Mouse (Mus musculus): ENCODE data around the gene Slc6a11. TPM values are rescaled to one million over a fixed set of nuclear protein-coding genes. Genes with fewer than 3 reads are reported as not detected.

Gene Slc6a11
- polyA plus RNA-seq, 1 experiment from 2014 or later: 0.17 TPM

- H3K4me1 ChIP-seq: no peaks in the 10 kb centered on the region
- H3K27ac ChIP-seq: no peak overlapping the region
- H3K27me3 ChIP-seq: peaks cover 3% of the 10 kb centered on the region; the same call in 1 of the 2 replicates
- no peak overlapping the region for H3K4me2 ChIP-seq
- no peak for ATAC-seq (replicated peaks; ENCODE audit: low FRiP score)
- H3K9ac ChIP-seq: no peak overlapping the region
- 74% methylated on average over 11 of the region's 11 CpGs for WGBS
- no peaks in the 10 kb centered on the region for H3K9me3 ChIP-seq (replicated peaks)
- no peaks in the 10 kb centered on the region for H3K36me3 ChIP-seq
- H3K4me3 ChIP-seq (replicated peaks): no peak overlapping the region
These were observed 114.6 kb downstream of the Slc6a11 start for GRCm38 (mm10) chr6:114245665-114246064.

DNA sequence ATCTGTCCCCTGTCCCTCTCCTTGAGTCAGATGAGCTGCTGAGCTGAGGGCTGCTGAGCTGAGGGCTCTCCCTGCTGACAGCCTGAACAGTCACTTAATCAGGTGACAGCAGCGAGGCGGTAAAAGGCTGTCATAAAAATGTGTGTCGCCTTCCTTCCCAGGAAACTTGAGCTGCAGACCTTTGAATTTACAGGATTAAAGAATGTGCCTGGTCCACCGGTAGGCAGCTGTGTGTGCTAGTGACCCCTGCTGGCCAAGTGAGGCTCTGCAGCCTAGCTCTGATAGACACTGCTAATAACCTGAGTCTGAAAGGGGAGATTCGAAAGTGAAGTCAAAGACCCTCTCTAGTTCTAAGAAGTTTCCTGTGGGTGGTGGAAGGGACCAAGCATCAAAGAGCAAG is 119.3 kb downstream of the Slc6a11 start:
- H3K36me3 ChIP-seq: no peaks in the 10 kb centered on the region
- no peak overlapping the region for H3K4me3 ChIP-seq (replicated peaks)
- peaks cover 7% of the 10 kb centered on the region for H3K27me3 ChIP-seq
- H3K27ac ChIP-seq: no peak overlapping the region
- H3K9ac ChIP-seq: no peak overlapping the region
- ATAC-seq (replicated peaks; ENCODE audit: low FRiP score): no peak
- WGBS: 6% methylated on average over 5 of the region's 5 CpGs
- no peaks in the 10 kb centered on the region for H3K9me3 ChIP-seq (replicated peaks)
- no peak overlapping the region for H3K4me2 ChIP-seq
- no peaks in the 10 kb centered on the region for H3K4me1 ChIP-seq

GRCm38 (mm10) chr6:114254927-114255326 is 123.9 kb downstream of the Slc6a11 start:
- H3K4me1 ChIP-seq: no peaks in the 10 kb centered on the region
- no peak overlapping the region for H3K4me3 ChIP-seq (replicated peaks)
- H3K36me3 ChIP-seq: no peaks in the 10 kb centered on the region
- no peak for ATAC-seq (replicated peaks; ENCODE audit: low FRiP score)
- H3K27me3 ChIP-seq: peaks cover 11% of the 10 kb centered on the region
- H3K9ac ChIP-seq: no peak overlapping the region
- no peak overlapping the region for H3K4me2 ChIP-seq
- no peak overlapping the region for H3K27ac ChIP-seq
- no peaks in the 10 kb centered on the region for H3K9me3 ChIP-seq (replicated peaks)
- WGBS: 55% methylated on average over 14 of the region's 14 CpGs

GRCm38 (mm10) chr6:114257762-114258361 is 126.8 kb downstream of the Slc6a11 start:
- WGBS: 80% methylated on average over 1 of the region's 1 CpGs
- H3K9me3 ChIP-seq (replicated peaks): no peaks in the 10 kb centered on the region
- H3K4me3 ChIP-seq (replicated peaks): no peak overlapping the region
- H3K4me1 ChIP-seq: no peaks in the 10 kb centered on the region
- ATAC-seq (replicated peaks; ENCODE audit: low FRiP score): no peak
- no peaks in the 10 kb centered on the region for H3K36me3 ChIP-seq
- no peak overlapping the region for H3K27ac ChIP-seq
- no peak overlapping the region for H3K4me2 ChIP-seq
- no peak overlapping the region for H3K9ac ChIP-seq
- peaks cover 8% of the 10 kb centered on the region for H3K27me3 ChIP-seq

DNA sequence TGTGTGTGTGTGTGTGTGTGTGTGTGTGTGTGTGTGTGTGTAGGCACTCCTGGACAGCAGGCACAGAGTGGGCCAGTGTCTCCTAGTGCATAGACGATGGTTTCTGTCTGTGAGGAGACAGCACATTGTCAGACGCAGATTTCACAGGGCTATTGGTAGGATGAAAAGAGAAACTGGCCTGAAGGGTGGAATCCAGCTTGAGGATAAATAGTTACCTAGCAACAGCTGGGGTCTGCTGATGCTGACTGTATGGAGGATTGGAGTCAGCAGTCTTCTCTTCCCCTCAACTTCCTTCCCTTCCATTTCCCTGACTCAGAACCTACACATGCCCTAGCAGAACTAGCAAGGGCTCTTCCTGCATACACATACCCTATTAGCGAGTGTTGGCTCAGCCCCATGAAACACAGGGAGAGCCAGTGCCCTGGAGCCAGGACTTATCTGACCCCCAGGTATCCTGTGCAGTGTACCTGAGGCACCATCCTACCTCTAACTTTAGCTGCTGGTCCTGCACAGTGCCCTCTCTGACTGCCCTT is 127.7 kb downstream of the Slc6a11 start:
- no peaks in the 10 kb centered on the region for H3K36me3 ChIP-seq
- no peak for ATAC-seq (replicated peaks; ENCODE audit: low FRiP score)
- H3K4me1 ChIP-seq: no peaks in the 10 kb centered on the region
- H3K27me3 ChIP-seq: peaks cover 12% of the 10 kb centered on the region
- no peak overlapping the region for H3K9ac ChIP-seq
- no peaks in the 10 kb centered on the region for H3K9me3 ChIP-seq (replicated peaks)
- no peak overlapping the region for H3K4me3 ChIP-seq (replicated peaks)
- no peak overlapping the region for H3K4me2 ChIP-seq
- no peak overlapping the region for H3K27ac ChIP-seq
- 58% methylated on average over 3 of the region's 3 CpGs for WGBS

GRCm38 (mm10) chr6:114261609-114262008 is 130.6 kb downstream of the Slc6a11 start:
- no peaks in the 10 kb centered on the region for H3K9me3 ChIP-seq (replicated peaks)
- peaks cover 29% of the 10 kb centered on the region for H3K27me3 ChIP-seq
- no peak overlapping the region for H3K4me2 ChIP-seq
- no peak overlapping the region for H3K27ac ChIP-seq
- WGBS: 64% methylated on average over 6 of the region's 6 CpGs
- ATAC-seq (replicated peaks; ENCODE audit: low FRiP score): no peak
- no peak overlapping the region for H3K4me3 ChIP-seq (replicated peaks)
- no peak overlapping the region for H3K9ac ChIP-seq
- no peaks in the 10 kb centered on the region for H3K4me1 ChIP-seq
- no peaks in the 10 kb centered on the region for H3K36me3 ChIP-seq

DNA sequence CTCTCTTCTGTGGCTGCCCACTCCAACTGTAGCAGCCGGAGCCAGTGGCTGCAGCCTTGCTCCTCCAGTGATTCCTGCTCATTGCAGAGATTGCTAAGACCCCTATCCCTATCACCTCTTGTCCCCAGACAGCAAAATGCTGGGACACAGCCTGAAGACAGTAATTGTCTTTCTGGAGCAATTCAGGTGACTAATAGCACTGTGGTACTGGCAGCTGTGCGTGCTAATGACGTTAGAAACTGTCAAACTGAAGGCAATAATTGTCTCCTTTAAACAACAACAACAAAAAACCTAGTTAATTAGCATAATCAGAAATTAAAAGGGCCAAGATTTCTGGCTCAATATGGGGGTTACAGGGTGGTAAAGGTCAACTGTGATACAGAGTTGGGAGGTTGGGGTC is 133.0 kb downstream of the Slc6a11 start:
- no peak overlapping the region for H3K4me3 ChIP-seq (replicated peaks)
- no peak for ATAC-seq (replicated peaks; ENCODE audit: low FRiP score)
- H3K9ac ChIP-seq: no peak overlapping the region
- no peaks in the 10 kb centered on the region for H3K4me1 ChIP-seq
- H3K36me3 ChIP-seq: no peaks in the 10 kb centered on the region
- no peak overlapping the region for H3K4me2 ChIP-seq
- no peak overlapping the region for H3K27ac ChIP-seq
- peaks cover 36% of the 10 kb centered on the region for H3K27me3 ChIP-seq
- 40% methylated on average over 3 of the region's 3 CpGs for WGBS
- H3K9me3 ChIP-seq (replicated peaks): no peaks in the 10 kb centered on the region

DNA sequence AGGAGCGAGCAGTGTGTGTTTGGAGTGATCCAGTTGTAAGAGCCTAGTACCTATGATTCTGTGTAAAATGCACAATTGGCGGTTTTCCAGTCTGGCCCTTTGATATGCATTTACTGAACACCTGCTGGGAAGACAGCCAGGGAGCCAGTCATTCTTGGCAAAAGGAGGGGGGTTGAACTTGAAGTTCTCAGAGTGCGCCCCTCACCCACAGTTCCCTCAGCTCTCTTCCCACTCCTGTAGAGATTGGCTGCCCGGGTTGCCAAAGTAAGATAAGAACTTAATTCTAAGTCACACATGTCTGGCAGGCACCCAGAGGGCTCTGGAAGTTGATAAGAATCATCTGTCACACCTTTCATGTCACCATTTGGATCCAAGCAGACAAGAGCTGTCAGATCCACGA is 133.4 kb downstream of the Slc6a11 start:
- 57% methylated on average over 5 of the region's 5 CpGs for WGBS
- no peak for ATAC-seq (replicated peaks; ENCODE audit: low FRiP score)

GRCm38 (mm10) chr6:114266273-114266672 is 135.2 kb downstream of the Slc6a11 start:
- Histone ChIP-seq H3K4me1 (no peaks in the 10 kb centered on the region), H3K36me3 (no peaks in the 10 kb centered on the region), H3K27ac (no peak overlapping the region), H3K9ac (no peak overlapping the region), H3K27me3 (peaks cover 42% of the 10 kb centered on the region), H3K4me2 (no peak overlapping the region), H3K4me3 (replicated peaks) (no peak overlapping the region), H3K9me3 (replicated peaks) (no peaks in the 10 kb centered on the region)
- ATAC-seq (replicated peaks; ENCODE audit: low FRiP score): no peak

More for the DNA sequence above, 133.4 kb downstream of the Slc6a11 start:
- no peak overlapping the region for H3K4me3 ChIP-seq (replicated peaks)
- H3K36me3 ChIP-seq: no peaks in the 10 kb centered on the region
- peaks cover 36% of the 10 kb centered on the region for H3K27me3 ChIP-seq
- no peaks in the 10 kb centered on the region for H3K9me3 ChIP-seq (replicated peaks)
- no peak overlapping the region for H3K9ac ChIP-seq
- no peaks in the 10 kb centered on the region for H3K4me1 ChIP-seq
- no peak overlapping the region for H3K4me2 ChIP-seq
- no peak overlapping the region for H3K27ac ChIP-seq

DNA sequence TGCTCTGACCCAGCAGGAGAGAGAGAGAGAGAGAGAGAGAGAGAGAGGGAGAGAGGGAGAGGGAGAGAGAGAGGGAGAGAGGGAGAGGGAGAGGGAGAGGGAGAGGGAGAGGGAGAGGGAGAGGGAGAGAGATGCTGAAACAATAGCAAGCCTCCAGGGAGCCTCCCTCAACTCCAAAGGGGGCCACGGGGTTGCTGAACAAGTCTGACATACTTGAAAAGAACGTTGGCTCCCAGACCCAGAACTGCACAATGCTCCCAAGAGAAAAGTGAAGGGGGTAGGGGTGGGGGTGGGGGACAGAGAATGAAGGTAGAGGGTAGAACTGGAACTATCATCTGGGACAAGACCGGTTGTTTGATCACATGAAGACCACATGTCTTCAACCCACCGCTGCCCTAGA is 136.9 kb downstream of the Slc6a11 start:
- H3K4me2 ChIP-seq: no peak overlapping the region
- no peak overlapping the region for H3K9ac ChIP-seq
- WGBS: 44% methylated on average over 4 of the region's 4 CpGs
- H3K4me3 ChIP-seq (replicated peaks): no peak overlapping the region
- ATAC-seq (replicated peaks; ENCODE audit: low FRiP score): no peak
- no peaks in the 10 kb centered on the region for H3K4me1 ChIP-seq
- peaks cover 46% of the 10 kb centered on the region; the same call in 1 of the 2 replicates for H3K27me3 ChIP-seq
- no peaks in the 10 kb centered on the region for H3K36me3 ChIP-seq
- no peak overlapping the region for H3K27ac ChIP-seq
- H3K9me3 ChIP-seq (replicated peaks): no peaks in the 10 kb centered on the region

- H3K4me3 ChIP-seq (replicated peaks): no peak overlapping the region
- H3K27me3 ChIP-seq: peaks cover 53% of the 10 kb centered on the region; the same call in 1 of the 2 replicates
- ATAC-seq (replicated peaks; ENCODE audit: low FRiP score): no peak
- no peak overlapping the region for H3K27ac ChIP-seq
- H3K4me1 ChIP-seq: no peaks in the 10 kb centered on the region
- H3K9me3 ChIP-seq (replicated peaks): no peaks in the 10 kb centered on the region
- H3K36me3 ChIP-seq: no peaks in the 10 kb centered on the region
- 80% methylated on average over 2 of the region's 2 CpGs for WGBS
- no peak overlapping the region for H3K4me2 ChIP-seq
- H3K9ac ChIP-seq: no peak overlapping the region
These were observed 138.5 kb downstream of the Slc6a11 start for GRCm38 (mm10) chr6:114269589-114269988.

GRCm38 (mm10) chr6:114270799-114271198 is 139.8 kb downstream of the Slc6a11 start:
- no peak for ATAC-seq (replicated peaks; ENCODE audit: low FRiP score)
- H3K27me3 ChIP-seq: peaks cover 46% of the 10 kb centered on the region; the same call in 1 of the 2 replicates
- WGBS: 36% methylated on average over 5 of the region's 5 CpGs

GRCm38 (mm10) chr6:114272279-114272678 is 141.2 kb downstream of the Slc6a11 start:
- Histone ChIP-seq H3K9ac (no peak overlapping the region), H3K27me3 (peaks cover 35% of the 10 kb centered on the region; the same call in 1 of the 2 replicates), H3K4me2 (no peak overlapping the region), H3K9me3 (replicated peaks) (no peaks in the 10 kb centered on the region), H3K4me3 (replicated peaks) (no peak overlapping the region), H3K27ac (no peak overlapping the region), H3K4me1 (no peaks in the 10 kb centered on the region), H3K36me3 (no peaks in the 10 kb centered on the region)
- 72% methylated on average over 15 of the region's 15 CpGs for WGBS
- no peak for ATAC-seq (replicated peaks; ENCODE audit: low FRiP score)

More at GRCm38 (mm10) chr6:114270799-114271198, 139.8 kb downstream of the Slc6a11 start:
- H3K4me2 ChIP-seq: no peak overlapping the region
- H3K4me1 ChIP-seq: no peaks in the 10 kb centered on the region
- no peaks in the 10 kb centered on the region for H3K36me3 ChIP-seq
- H3K4me3 ChIP-seq (replicated peaks): no peak overlapping the region
- H3K9me3 ChIP-seq (replicated peaks): no peaks in the 10 kb centered on the region
- H3K27ac ChIP-seq: no peak overlapping the region
- no peak overlapping the region for H3K9ac ChIP-seq

Measured in kidney, embryonic 15.5 days (tissue).